Mouse (Mus musculus): ENCODE results near the gene Idi2.
"Not testable (repeated sequence)": the region's sequence is repeated elsewhere in the genome, so short reads cannot be mapped to it uniquely, and the experiment has no call there.

The Idi2 gene

GRCm38 (mm10) chr13:8997221-8997620, 44.6 kb downstream of the Idi2 start:
- not testable (repeated sequence) for DNase-seq (ENCODE audit: low read depth, low spot score)

- no peak for DNase-seq (ENCODE audit: low read depth, low spot score)
Observed at GRCm38 (mm10) chr13:8999464-8999863, 46.8 kb downstream of the Idi2 start.

- no peak for DNase-seq (ENCODE audit: low read depth, low spot score)
Observed at GRCm38 (mm10) chr13:9003306-9003705, 50.6 kb downstream of the Idi2 start.

Measured in CD4-positive, CD25-positive, alpha-beta regulatory T cell, adult 2 months (primary cell).